Mouse (Mus musculus): ENCODE results near the gene Rbm10. TPM values are rescaled to one million over a fixed set of nuclear protein-coding genes. Genes with fewer than 3 reads are reported as not detected.
A peak's percentile ranks its signal among the peaks of the same experiment; 100 is the strongest.

Gene Rbm10
- total and polyA plus RNA-seq, 2 experiments, result 12.3 to 32.9 TPM

DNA sequence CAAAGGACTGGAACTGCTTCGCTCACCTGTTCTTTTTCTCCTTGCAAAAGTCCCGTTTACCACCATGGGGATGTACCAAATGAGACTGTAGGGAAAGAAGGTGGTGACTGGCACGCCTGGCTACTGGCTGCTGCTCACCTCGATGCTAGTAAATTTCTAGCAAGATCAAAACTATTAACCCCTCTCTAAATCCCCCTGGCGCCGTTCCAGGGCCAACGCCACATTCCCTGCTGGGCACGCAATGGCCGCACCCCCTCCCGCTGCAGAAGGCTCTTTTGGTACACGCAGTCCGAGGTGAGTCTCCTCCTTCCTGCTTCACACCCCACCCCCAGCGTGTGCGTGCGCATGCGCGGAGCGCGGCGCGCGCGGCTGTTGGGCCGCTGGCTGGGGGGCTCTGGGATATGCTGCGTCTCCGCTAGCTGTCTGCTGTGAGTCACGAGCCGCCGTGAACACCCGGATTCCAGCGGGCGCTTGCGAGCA, 70.8 kb downstream of the Rbm10 start:
- H3K9ac ChIP-seq (ENCODE audit: low read depth, low read length), result peak overlapping the region; percentile 92

DNA sequence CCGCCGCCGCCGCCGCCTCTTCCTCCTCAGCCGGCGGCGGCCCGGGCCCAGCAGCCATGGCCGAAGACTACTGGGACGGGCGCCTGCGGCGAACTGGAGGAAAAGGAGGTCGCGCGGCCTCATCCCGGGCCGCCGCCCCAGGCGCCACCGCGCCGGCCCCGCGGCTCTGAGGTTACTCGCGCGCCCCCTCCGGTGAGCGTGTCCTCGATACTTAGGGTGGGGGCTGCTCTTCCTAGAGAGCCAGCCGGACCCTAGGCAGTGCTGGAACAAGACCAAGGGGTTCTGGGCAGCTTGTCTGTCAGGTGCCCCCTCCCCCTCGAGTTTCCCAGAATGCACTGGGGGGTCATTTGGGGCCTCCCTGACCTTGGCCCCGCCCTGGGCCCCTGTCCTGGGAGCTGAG, 71.3 kb downstream of the Rbm10 start:
- peaks cover 3% of the 10 kb centered on the region for H3K4me1 ChIP-seq (ENCODE audit: control insufficient read depth, insufficient read depth, low read length)
- H3K9ac ChIP-seq (ENCODE audit: low read depth, low read length), result peak overlapping the region; percentile 92
- 1% methylated on average over 23 of the region's 35 CpGs for WGBS
- H3K4me3 ChIP-seq (ENCODE audit: insufficient read depth, low read depth, low read length), result peak overlapping the region; percentile 83
- peaks cover 12% of the 10 kb centered on the region; the same call in 1 of the 2 replicates for H3K79me2 ChIP-seq (ENCODE audit: control insufficient read depth, insufficient read depth, low read length)
- peak; percentile 27 for DNase-seq (ENCODE audit: extremely low read depth, low read depth, low spot score)
- peaks cover 3% of the 10 kb centered on the region for H3K36me3 ChIP-seq (ENCODE audit: control insufficient read depth, insufficient read depth, low read length)
- peak overlapping the region; percentile 74 for H3K27ac ChIP-seq (replicated peaks; ENCODE audit: insufficient read depth, low read depth, low read length)
- TF ChIP-seq POLR2A (IDR thresholded peaks at IDR 0.05; ENCODE audit: extremely low read depth, insufficient read depth, low read length) (no peak), CTCF (IDR thresholded peaks at IDR 0.05; ENCODE audit: low read depth, low read length) (no peak)
- H3K27me3 ChIP-seq (ENCODE audit: control insufficient read depth, insufficient read depth, low read length), result no peaks in the 10 kb centered on the region

More for the DNA sequence above, 70.8 kb downstream of the Rbm10 start:
- no peaks in the 10 kb centered on the region for H3K27me3 ChIP-seq (ENCODE audit: control insufficient read depth, insufficient read depth, low read length)
- peak; percentile 62 for DNase-seq (ENCODE audit: extremely low read depth, low read depth, low spot score)
- H3K27ac ChIP-seq (replicated peaks; ENCODE audit: insufficient read depth, low read depth, low read length), result peak overlapping the region; percentile 94
- TF ChIP-seq CTCF (IDR thresholded peaks at IDR 0.05; ENCODE audit: low read depth, low read length) (no peak), POLR2A (IDR thresholded peaks at IDR 0.05; ENCODE audit: extremely low read depth, insufficient read depth, low read length) (peak; percentile 71)
- peak overlapping the region; percentile 83 for H3K4me3 ChIP-seq (ENCODE audit: insufficient read depth, low read depth, low read length)
- peaks cover 12% of the 10 kb centered on the region; the same call in 1 of the 2 replicates for H3K79me2 ChIP-seq (ENCODE audit: control insufficient read depth, insufficient read depth, low read length)
- WGBS, result under 1% methylated on average over 33 of the region's 33 CpGs
- H3K4me1 ChIP-seq (ENCODE audit: control insufficient read depth, insufficient read depth, low read length), result peaks cover 3% of the 10 kb centered on the region
- no peaks in the 10 kb centered on the region for H3K36me3 ChIP-seq (ENCODE audit: control insufficient read depth, insufficient read depth, low read length)

GRCm38 (mm10) chrX:20691566-20691965, 74.3 kb downstream of the Rbm10 start:
- Histone ChIP-seq H3K36me3 (ENCODE audit: control insufficient read depth, insufficient read depth, low read length) (peaks cover 16% of the 10 kb centered on the region), H3K27ac (replicated peaks; ENCODE audit: insufficient read depth, low read depth, low read length) (no peak overlapping the region), H3K27me3 (ENCODE audit: control insufficient read depth, insufficient read depth, low read length) (no peaks in the 10 kb centered on the region), H3K4me3 (ENCODE audit: insufficient read depth, low read depth, low read length) (no peak overlapping the region), H3K79me2 (ENCODE audit: control insufficient read depth, insufficient read depth, low read length) (peaks cover 12% of the 10 kb centered on the region; the same call in 1 of the 2 replicates), H3K9ac (ENCODE audit: low read depth, low read length) (no peak overlapping the region), H3K4me1 (ENCODE audit: control insufficient read depth, insufficient read depth, low read length) (peaks cover 3% of the 10 kb centered on the region)
- TF ChIP-seq POLR2A (IDR thresholded peaks at IDR 0.05; ENCODE audit: extremely low read depth, insufficient read depth, low read length), result no peak
- no peak for TF ChIP-seq CTCF (IDR thresholded peaks at IDR 0.05; ENCODE audit: low read depth, low read length)
- 62% methylated on average over 3 of the region's 3 CpGs for WGBS
- no peak for DNase-seq (ENCODE audit: extremely low read depth, low read depth, low spot score)

- TF ChIP-seq CTCF (IDR thresholded peaks at IDR 0.05; ENCODE audit: low read depth, low read length), result no peak
- no peaks in the 10 kb centered on the region for H3K27me3 ChIP-seq (ENCODE audit: control insufficient read depth, insufficient read depth, low read length)
- no peak overlapping the region for H3K27ac ChIP-seq (replicated peaks; ENCODE audit: insufficient read depth, low read depth, low read length)
- H3K36me3 ChIP-seq (ENCODE audit: control insufficient read depth, insufficient read depth, low read length), result peaks cover 23% of the 10 kb centered on the region
- WGBS, result 91% methylated on average over 1 of the region's 1 CpGs
- H3K9ac ChIP-seq (ENCODE audit: low read depth, low read length), result no peak overlapping the region
- H3K79me2 ChIP-seq (ENCODE audit: control insufficient read depth, insufficient read depth, low read length), result peaks cover 12% of the 10 kb centered on the region; the same call in 1 of the 2 replicates
- H3K4me3 ChIP-seq (ENCODE audit: insufficient read depth, low read depth, low read length), result no peak overlapping the region
- peaks cover 3% of the 10 kb centered on the region for H3K4me1 ChIP-seq (ENCODE audit: control insufficient read depth, insufficient read depth, low read length)
- DNase-seq (ENCODE audit: extremely low read depth, low read depth, low spot score), result no peak
These were observed 75.3 kb downstream of the Rbm10 start for GRCm38 (mm10) chrX:20692616-20693015.

GRCm38 (mm10) chrX:20695842-20696241, 78.5 kb downstream of the Rbm10 start:
- Histone ChIP-seq H3K36me3 (ENCODE audit: control insufficient read depth, insufficient read depth, low read length) (peaks cover 26% of the 10 kb centered on the region), H3K27me3 (ENCODE audit: control insufficient read depth, insufficient read depth, low read length) (no peaks in the 10 kb centered on the region), H3K79me2 (ENCODE audit: control insufficient read depth, insufficient read depth, low read length) (no peaks in the 10 kb centered on the region), H3K4me3 (ENCODE audit: insufficient read depth, low read depth, low read length) (no peak overlapping the region), H3K9ac (ENCODE audit: low read depth, low read length) (no peak overlapping the region), H3K27ac (replicated peaks; ENCODE audit: insufficient read depth, low read depth, low read length) (no peak overlapping the region), H3K4me1 (ENCODE audit: control insufficient read depth, insufficient read depth, low read length) (no peaks in the 10 kb centered on the region; the same call in 1 of the 2 replicates)
- TF ChIP-seq POLR2A (IDR thresholded peaks at IDR 0.05; ENCODE audit: extremely low read depth, insufficient read depth, low read length) (no peak), CTCF (IDR thresholded peaks at IDR 0.05; ENCODE audit: low read depth, low read length) (no peak)
- 91% methylated on average over 4 of the region's 4 CpGs for WGBS
- no peak for DNase-seq (ENCODE audit: extremely low read depth, low read depth, low spot score)

Other genes with a start within 250 kb of the Rbm10 start
- 1.7 and 2.1 TPM in 2 replicates for gene Jade3, start 191.8 kb upstream of the Rbm10 start, total RNA-seq (2014; rRNA removed)
- gene Jade3, start 191.8 kb upstream of the Rbm10 start, polyA plus RNA-seq (2012; rRNA removed), result 0.34 and 0.52 TPM in 2 replicates
- 1,444 and 2,426 TPM in 2 replicates for gene Rgn, start 67.7 kb upstream of the Rbm10 start, total RNA-seq (2014; rRNA removed)
- gene Rgn, start 67.7 kb upstream of the Rbm10 start, polyA plus RNA-seq (2012; rRNA removed), result 291 and 400 TPM in 2 replicates
- gene Ndufb11, start 116 bp downstream of the Rbm10 start, total RNA-seq (2014; rRNA removed), result 294 and 308 TPM in 2 replicates
- gene Ndufb11, start 116 bp downstream of the Rbm10 start, polyA plus RNA-seq (2012; rRNA removed), result 199 and 207 TPM in 2 replicates
- 69.8 and 90.9 TPM in 2 replicates for gene Uba1, start 40.8 kb downstream of the Rbm10 start, total RNA-seq (2014; rRNA removed)
- gene Uba1, start 40.8 kb downstream of the Rbm10 start, polyA plus RNA-seq (2012; rRNA removed), result 162 and 181 TPM in 2 replicates
- gene Cdk16, start 70.5 kb downstream of the Rbm10 start, total RNA-seq (2014; rRNA removed), result 11.7 and 12.5 TPM in 2 replicates
- gene Cdk16, start 70.5 kb downstream of the Rbm10 start, polyA plus RNA-seq (2012; rRNA removed), result 33.0 and 47.5 TPM in 2 replicates
- gene Usp11, start 86.4 kb downstream of the Rbm10 start, total RNA-seq (2014; rRNA removed), result 0.46 and 0.74 TPM in 2 replicates
- 0.54 and 0.55 TPM in 2 replicates for gene Usp11, start 86.4 kb downstream of the Rbm10 start, polyA plus RNA-seq (2012; rRNA removed)
- gene Araf, start 180.3 kb downstream of the Rbm10 start, total RNA-seq (2014; rRNA removed), result 39.5 and 42.4 TPM in 2 replicates
- 97.0 and 139 TPM in 2 replicates for gene Araf, start 180.3 kb downstream of the Rbm10 start, polyA plus RNA-seq (2012; rRNA removed)

Measured in liver, adult 2 months (tissue).